Mouse (Mus musculus): ENCODE data around the gene Wnt3a. TPM values are rescaled to one million over a fixed set of nuclear protein-coding genes. Genes with fewer than 3 reads are reported as not detected.

Wnt3a gene
- polyA plus RNA-seq, 1 experiment from 2014 or later: 2.0 TPM

DNA sequence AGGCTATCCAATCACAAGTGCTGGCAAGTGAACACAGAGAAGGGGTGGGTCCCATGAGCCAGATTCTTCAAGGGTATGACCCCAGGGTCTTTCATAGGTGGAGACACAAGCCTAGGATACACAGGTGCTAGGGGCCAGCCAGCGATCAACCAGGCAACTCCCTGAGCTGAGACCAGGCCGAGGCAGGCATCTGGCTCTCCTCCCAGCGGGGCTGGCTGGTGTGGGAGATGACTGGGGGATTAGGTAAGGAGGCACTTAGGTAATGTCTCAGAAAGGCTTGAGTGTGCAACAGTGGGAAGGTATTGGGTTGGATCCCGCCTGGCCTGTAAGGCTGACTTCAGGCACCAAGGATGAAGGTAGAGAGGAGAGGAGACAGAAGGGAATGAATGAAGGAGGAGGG, 44.6 kb upstream of the Wnt3a start:
- TF ChIP-seq CTCF (IDR thresholded peaks at IDR 0.05; ENCODE audit: low read depth): no peak
- TF ChIP-seq EP300 (optimal IDR thresholded peaks at IDR 0.05): no peak
- 71% methylated on average over 4 of the region's 4 CpGs for WGBS
- no peaks in the 10 kb centered on the region for H3K9me3 ChIP-seq (ENCODE audit: control insufficient read depth, low read length)
- H3K27me3 ChIP-seq (ENCODE audit: control insufficient read depth, insufficient read depth, low read length): no peaks in the 10 kb centered on the region
- H3K9ac ChIP-seq (ENCODE audit: low read length): no peak overlapping the region
- H3K4me1 ChIP-seq (replicated peaks; ENCODE audit: control insufficient read depth, insufficient read depth): peaks cover 2% of the 10 kb centered on the region; the same call in 1 of the 2 replicates
- H3K36me3 ChIP-seq (ENCODE audit: control insufficient read depth, insufficient read depth, low read length): no peaks in the 10 kb centered on the region; the same call in 1 of the 2 replicates
- ATAC-seq (ENCODE audit: low FRiP score, low TSS enrichment): no peak
- DNase-seq (ENCODE audit: low spot score): peak; percentile 29
- no peak overlapping the region for H3K27ac ChIP-seq (replicated peaks)
- H3K4me2 ChIP-seq (replicated peaks; ENCODE audit: low read depth): no peak overlapping the region
- H3K4me3 ChIP-seq (ENCODE audit: low read depth, low read length): no peak overlapping the region

DNA sequence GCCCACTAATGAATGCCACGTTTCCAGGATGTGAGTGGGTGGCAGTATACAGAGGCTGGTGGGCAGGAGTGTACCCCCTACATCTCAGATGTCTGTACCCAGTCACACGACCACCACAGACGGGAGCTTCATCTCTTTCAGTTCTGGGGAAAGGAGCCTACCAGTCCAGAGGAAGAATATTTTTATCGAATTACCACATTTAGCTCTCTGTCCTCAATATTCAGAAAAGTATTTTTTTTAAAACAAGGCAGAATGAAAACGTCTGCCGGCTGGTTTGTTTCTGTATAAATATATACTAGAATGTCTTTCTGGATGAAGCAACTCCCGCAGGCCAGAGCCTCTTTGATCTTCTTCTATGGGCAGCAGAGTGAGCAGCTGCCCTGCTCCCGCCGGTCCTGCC, 42.4 kb upstream of the Wnt3a start:
- 34% methylated on average over 9 of the region's 9 CpGs for WGBS
- Histone ChIP-seq H3K36me3 (ENCODE audit: control insufficient read depth, insufficient read depth, low read length) (no peaks in the 10 kb centered on the region; the same call in 1 of the 2 replicates), H3K27me3 (ENCODE audit: control insufficient read depth, insufficient read depth, low read length) (no peaks in the 10 kb centered on the region), H3K27ac (replicated peaks) (no peak overlapping the region), H3K9me3 (ENCODE audit: control insufficient read depth, low read length) (no peaks in the 10 kb centered on the region), H3K4me1 (replicated peaks; ENCODE audit: control insufficient read depth, insufficient read depth) (peaks cover under 1% of the 10 kb centered on the region; the same call in 1 of the 2 replicates), H3K9ac (ENCODE audit: low read length) (no peak overlapping the region), H3K4me2 (replicated peaks; ENCODE audit: low read depth) (no peak overlapping the region), H3K4me3 (ENCODE audit: low read depth, low read length) (no peak overlapping the region)
- ATAC-seq (ENCODE audit: low FRiP score, low TSS enrichment) (no peak), DNase-seq (ENCODE audit: low spot score) (no peak)
- TF ChIP-seq CTCF (IDR thresholded peaks at IDR 0.05; ENCODE audit: low read depth): no peak
- TF ChIP-seq EP300 (optimal IDR thresholded peaks at IDR 0.05): no peak

DNA sequence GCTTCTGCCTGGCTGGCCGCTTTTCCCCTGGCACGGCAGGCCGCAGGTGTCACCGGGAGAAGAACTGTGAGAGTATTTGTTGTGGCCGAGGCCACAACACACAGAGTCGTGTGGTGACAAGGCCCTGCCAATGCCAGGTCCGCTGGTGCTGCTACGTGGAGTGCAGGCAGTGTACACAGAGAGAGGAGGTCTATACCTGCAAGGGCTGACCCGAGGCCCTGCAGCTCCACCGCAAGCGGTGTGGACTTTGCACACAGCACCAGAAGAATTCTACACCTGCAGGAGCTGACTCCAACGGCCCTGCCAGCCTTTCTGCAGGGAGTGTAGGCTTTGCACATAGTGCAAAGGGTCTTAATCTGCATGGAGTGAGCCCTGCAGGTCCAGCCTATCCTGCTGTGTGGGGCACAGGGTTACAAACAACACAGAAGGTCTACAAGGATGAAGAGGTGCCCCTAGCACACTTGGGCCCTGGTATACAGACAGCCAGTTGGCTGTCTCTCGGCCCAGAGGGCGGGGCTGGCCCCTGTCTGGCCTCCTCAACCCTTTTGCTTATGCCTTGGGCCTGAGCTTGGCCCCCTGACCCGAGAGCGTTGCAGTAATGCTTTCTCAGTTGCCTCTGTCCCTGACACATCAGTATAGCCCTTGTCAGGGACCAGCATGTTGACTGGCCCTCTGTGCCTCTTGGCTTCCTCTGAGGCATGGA, 40.8 kb upstream of the Wnt3a start:
- Histone ChIP-seq H3K9ac (ENCODE audit: low read length) (no peak overlapping the region), H3K9me3 (ENCODE audit: control insufficient read depth, low read length) (no peaks in the 10 kb centered on the region), H3K4me3 (ENCODE audit: low read depth, low read length) (no peak overlapping the region), H3K27ac (replicated peaks) (no peak overlapping the region), H3K4me1 (replicated peaks; ENCODE audit: control insufficient read depth, insufficient read depth) (no peaks in the 10 kb centered on the region), H3K36me3 (ENCODE audit: control insufficient read depth, insufficient read depth, low read length) (no peaks in the 10 kb centered on the region; the same call in 1 of the 2 replicates), H3K27me3 (ENCODE audit: control insufficient read depth, insufficient read depth, low read length) (no peaks in the 10 kb centered on the region), H3K4me2 (replicated peaks; ENCODE audit: low read depth) (no peak overlapping the region)
- DNase-seq (ENCODE audit: low spot score) (no peak), ATAC-seq (ENCODE audit: low FRiP score, low TSS enrichment) (peak; percentile 8; the same call in 1 of the 2 replicates)
- WGBS: 70% methylated on average over 16 of the region's 16 CpGs
- TF ChIP-seq EP300 (optimal IDR thresholded peaks at IDR 0.05) (no peak), CTCF (IDR thresholded peaks at IDR 0.05; ENCODE audit: low read depth) (no peak)

DNA sequence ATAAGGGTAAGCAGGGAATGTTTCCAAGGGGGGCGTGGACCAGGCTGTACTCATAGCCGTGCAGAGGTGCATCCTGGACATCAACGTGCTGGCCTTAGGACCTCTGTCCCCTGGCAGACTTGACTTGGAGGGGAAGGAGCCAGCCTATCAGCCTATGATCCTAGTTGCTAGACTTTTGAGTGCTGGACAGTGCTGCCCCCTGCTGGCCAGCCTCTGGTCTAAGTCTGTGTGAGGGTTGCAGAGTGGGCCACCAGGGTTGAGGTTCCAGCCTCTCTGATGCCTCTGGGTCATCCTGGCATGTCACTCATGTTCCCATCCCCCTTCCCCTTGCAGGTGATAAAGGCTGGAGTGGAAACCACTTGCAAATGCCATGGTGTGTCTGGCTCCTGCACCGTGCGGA, 40.0 kb upstream of the Wnt3a start:
- no peak overlapping the region for H3K4me3 ChIP-seq (ENCODE audit: low read depth, low read length)
- 53% methylated on average over 5 of the region's 5 CpGs for WGBS
- peak; percentile 46 for ATAC-seq (ENCODE audit: low FRiP score, low TSS enrichment)
- H3K9ac ChIP-seq (ENCODE audit: low read length): no peak overlapping the region
- H3K27ac ChIP-seq (replicated peaks): no peak overlapping the region
- TF ChIP-seq EP300 (optimal IDR thresholded peaks at IDR 0.05) (no peak), CTCF (IDR thresholded peaks at IDR 0.05; ENCODE audit: low read depth) (peak; percentile 90)
- peak; percentile 79 for DNase-seq (ENCODE audit: low spot score)
- no peaks in the 10 kb centered on the region; the same call in 1 of the 2 replicates for H3K36me3 ChIP-seq (ENCODE audit: control insufficient read depth, insufficient read depth, low read length)
- H3K4me1 ChIP-seq (replicated peaks; ENCODE audit: control insufficient read depth, insufficient read depth): no peaks in the 10 kb centered on the region
- H3K9me3 ChIP-seq (ENCODE audit: control insufficient read depth, low read length): no peaks in the 10 kb centered on the region
- no peak overlapping the region for H3K4me2 ChIP-seq (replicated peaks; ENCODE audit: low read depth)
- H3K27me3 ChIP-seq (ENCODE audit: control insufficient read depth, insufficient read depth, low read length): no peaks in the 10 kb centered on the region

DNA sequence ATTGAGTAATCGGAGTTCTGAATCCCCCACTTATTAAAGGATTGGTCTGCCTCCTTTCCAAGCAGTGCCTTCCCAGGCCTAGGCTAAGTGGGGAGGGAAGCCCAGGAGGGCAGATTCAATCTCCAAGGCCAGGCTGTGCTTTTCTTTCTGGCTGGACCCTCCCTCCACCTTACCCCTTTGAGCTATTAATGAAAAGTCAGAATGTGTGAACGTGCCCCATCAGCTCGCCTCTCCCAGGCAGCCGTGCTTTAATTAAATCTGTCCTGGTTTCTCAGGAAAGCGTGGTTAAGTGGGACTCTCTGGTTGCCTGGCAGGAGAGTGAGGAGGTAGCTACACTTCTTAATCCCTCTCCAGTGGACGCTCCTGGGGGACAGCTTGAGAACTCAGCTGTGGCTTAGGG, 39.1 kb upstream of the Wnt3a start:
- no peak overlapping the region for H3K27ac ChIP-seq (replicated peaks)
- no peak for ATAC-seq (ENCODE audit: low FRiP score, low TSS enrichment)

DNA sequence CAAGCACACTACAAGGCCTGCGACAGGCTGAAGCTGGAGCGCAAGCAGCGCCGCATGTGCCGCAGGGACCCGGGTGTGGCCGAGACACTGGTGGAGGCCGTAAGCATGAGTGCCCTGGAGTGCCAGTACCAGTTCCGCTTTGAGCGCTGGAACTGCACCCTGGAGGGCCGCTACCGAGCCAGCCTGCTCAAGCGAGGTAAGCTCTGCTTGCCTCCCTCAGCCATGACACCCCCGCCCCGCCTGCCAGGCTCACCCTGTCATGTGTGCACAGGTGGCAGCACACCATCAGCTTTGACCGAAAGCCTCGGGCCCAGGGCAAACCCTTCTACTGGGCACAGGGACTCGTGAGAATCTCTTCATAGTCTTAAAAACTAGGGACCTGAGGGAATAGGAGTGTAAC, 37.1 kb upstream of the Wnt3a start:
- WGBS: 85% methylated on average over 18 of the region's 18 CpGs
- H3K27ac ChIP-seq (replicated peaks): no peak overlapping the region
- no peak for ATAC-seq (ENCODE audit: low FRiP score, low TSS enrichment)

More for the DNA sequence above, 39.1 kb upstream of the Wnt3a start:
- DNase-seq (ENCODE audit: low spot score): no peak
- H3K27me3 ChIP-seq (ENCODE audit: control insufficient read depth, insufficient read depth, low read length): no peaks in the 10 kb centered on the region
- 61% methylated on average over 6 of the region's 6 CpGs for WGBS
- H3K36me3 ChIP-seq (ENCODE audit: control insufficient read depth, insufficient read depth, low read length): no peaks in the 10 kb centered on the region; the same call in 1 of the 2 replicates
- H3K4me2 ChIP-seq (replicated peaks; ENCODE audit: low read depth): no peak overlapping the region
- H3K9me3 ChIP-seq (ENCODE audit: control insufficient read depth, low read length): no peaks in the 10 kb centered on the region
- no peak overlapping the region for H3K4me3 ChIP-seq (ENCODE audit: low read depth, low read length)
- TF ChIP-seq EP300 (optimal IDR thresholded peaks at IDR 0.05) (no peak), CTCF (IDR thresholded peaks at IDR 0.05; ENCODE audit: low read depth) (no peak)
- no peak overlapping the region for H3K9ac ChIP-seq (ENCODE audit: low read length)
- no peaks in the 10 kb centered on the region for H3K4me1 ChIP-seq (replicated peaks; ENCODE audit: control insufficient read depth, insufficient read depth)

More for the DNA sequence above, 37.1 kb upstream of the Wnt3a start:
- no peaks in the 10 kb centered on the region for H3K4me1 ChIP-seq (replicated peaks; ENCODE audit: control insufficient read depth, insufficient read depth)
- DNase-seq (ENCODE audit: low spot score): no peak
- H3K9me3 ChIP-seq (ENCODE audit: control insufficient read depth, low read length): no peaks in the 10 kb centered on the region
- no peak for TF ChIP-seq CTCF (IDR thresholded peaks at IDR 0.05; ENCODE audit: low read depth)
- TF ChIP-seq EP300 (optimal IDR thresholded peaks at IDR 0.05): no peak
- H3K4me3 ChIP-seq (ENCODE audit: low read depth, low read length): no peak overlapping the region
- no peaks in the 10 kb centered on the region; the same call in 1 of the 2 replicates for H3K36me3 ChIP-seq (ENCODE audit: control insufficient read depth, insufficient read depth, low read length)
- no peaks in the 10 kb centered on the region for H3K27me3 ChIP-seq (ENCODE audit: control insufficient read depth, insufficient read depth, low read length)
- H3K9ac ChIP-seq (ENCODE audit: low read length): no peak overlapping the region
- no peak overlapping the region for H3K4me2 ChIP-seq (replicated peaks; ENCODE audit: low read depth)
